Mouse (Mus musculus): ENCODE data around the gene Mapkapk5. TPM values are rescaled to one million over a fixed set of nuclear protein-coding genes. Genes with fewer than 3 reads are reported as not detected.
"Not testable (repeated sequence)": the region's sequence is repeated elsewhere in the genome, so short reads cannot be mapped to it uniquely, and the experiment has no call there.

Mapkapk5 gene
- total RNA-seq, 2 experiments from 2014 or later: 65.4 to 76.7 TPM

- DNase-seq (ENCODE audit: extremely low spot score in 1 of 2, low spot score in 1 of 2): no peak
These were observed 20.5 kb upstream of the Mapkapk5 start for GRCm38 (mm10) chr5:121566035-121566681.

- DNase-seq (ENCODE audit: extremely low spot score in 1 of 2, low spot score in 1 of 2): peak; percentile 61 to 85
These were observed 18.8 kb upstream of the Mapkapk5 start for GRCm38 (mm10) chr5:121564468-121564895.

GRCm38 (mm10) chr5:121562436-121562835 lies 16.7 kb upstream of the Mapkapk5 start:
- DNase-seq (ENCODE audit: extremely low spot score in 1 of 2, low spot score in 1 of 2): no peak

- no peak for DNase-seq (ENCODE audit: extremely low spot score in 1 of 2, low spot score in 1 of 2)
These were observed 3.5 kb upstream of the Mapkapk5 start for GRCm38 (mm10) chr5:121549196-121549595.

- DNase-seq (ENCODE audit: extremely low spot score in 1 of 2, low spot score in 1 of 2): no peak
These were observed 1.4 kb upstream of the Mapkapk5 start for GRCm38 (mm10) chr5:121547084-121547483.

- peak; percentile 18 to 49 for DNase-seq (ENCODE audit: extremely low spot score in 1 of 2, low spot score in 1 of 2)
These were observed 808 bp upstream of the Mapkapk5 start for GRCm38 (mm10) chr5:121546530-121546895.

GRCm38 (mm10) chr5:121544910-121545792 lies 554 bp downstream of the Mapkapk5 start, which contains the start of the genes Adam1a and Gm42878:
Gene Adam1a (minus strand): TSS chr5:121545482.
Gene Gm42878 (minus strand): TSS chr5:121545482.
- peak; percentile 10 to 19 for DNase-seq (ENCODE audit: extremely low spot score in 1 of 2, low spot score in 1 of 2)

GRCm38 (mm10) chr5:121543370-121543769 lies 2.3 kb downstream of the Mapkapk5 start:
- DNase-seq (ENCODE audit: extremely low spot score in 1 of 2, low spot score in 1 of 2): no peak

- no peak for DNase-seq (ENCODE audit: extremely low spot score in 1 of 2, low spot score in 1 of 2)
These were observed 4.5 kb downstream of the Mapkapk5 start for GRCm38 (mm10) chr5:121541235-121541634.

GRCm38 (mm10) chr5:121540066-121540465 lies 5.6 kb downstream of the Mapkapk5 start:
- no peak for DNase-seq (ENCODE audit: extremely low spot score in 1 of 2, low spot score in 1 of 2)

GRCm38 (mm10) chr5:121537588-121537987 lies 8.1 kb downstream of the Mapkapk5 start:
- DNase-seq (ENCODE audit: extremely low spot score in 1 of 2, low spot score in 1 of 2): no peak

GRCm38 (mm10) chr5:121536921-121537555 lies 8.7 kb downstream of the Mapkapk5 start:
- no peak for DNase-seq (ENCODE audit: extremely low spot score in 1 of 2, low spot score in 1 of 2)

- DNase-seq (ENCODE audit: extremely low spot score in 1 of 2, low spot score in 1 of 2): no peak
These were observed 10.6 kb downstream of the Mapkapk5 start for GRCm38 (mm10) chr5:121535116-121535515.

GRCm38 (mm10) chr5:121534521-121534920 lies 11.2 kb downstream of the Mapkapk5 start:
- peak in 1 of 2 experiments; percentile 19 for DNase-seq (ENCODE audit: extremely low spot score in 1 of 2, low spot score in 1 of 2)

- DNase-seq (ENCODE audit: extremely low spot score in 1 of 2, low spot score in 1 of 2): no peak
These were observed 18.7 kb downstream of the Mapkapk5 start for GRCm38 (mm10) chr5:121526961-121527360.

GRCm38 (mm10) chr5:121526526-121526925 lies 19.2 kb downstream of the Mapkapk5 start:
- no peak for DNase-seq (ENCODE audit: extremely low spot score in 1 of 2, low spot score in 1 of 2)

- DNase-seq (ENCODE audit: extremely low spot score in 1 of 2, low spot score in 1 of 2): no peak
These were observed 19.8 kb downstream of the Mapkapk5 start for GRCm38 (mm10) chr5:121525774-121526450.

- DNase-seq (ENCODE audit: extremely low spot score in 1 of 2, low spot score in 1 of 2): not testable (repeated sequence)
These were observed 25.9 kb downstream of the Mapkapk5 start for GRCm38 (mm10) chr5:121519758-121520157.

GRCm38 (mm10) chr5:121518983-121519382 lies 26.7 kb downstream of the Mapkapk5 start:
- no peak for DNase-seq (ENCODE audit: extremely low spot score in 1 of 2, low spot score in 1 of 2)

GRCm38 (mm10) chr5:121510009-121510408 lies 35.7 kb downstream of the Mapkapk5 start:
- DNase-seq (ENCODE audit: extremely low spot score in 1 of 2, low spot score in 1 of 2): no peak
